Mouse (Mus musculus) kidney, postnatal 25 days (tissue): ENCODE results near the gene Cdc42se1.
"Not testable (repeated sequence)": the region's sequence is repeated elsewhere in the genome, so short reads cannot be mapped to it uniquely, and the experiment has no call there.

Experiments
- DNase-seq, 2 experiments: peaks; one replicate each; pipeline ENCODE4 v3.0.0; 2021; ENCODE audit warnings: mixed read lengths in 2 of 2

Cdc42se1 gene

GRCm38 (mm10) chr3:95228148-95228893 is at the start of gene Cdc42se1:
TSS of gene Cdc42se1 (plus strand) at chr3:95228732.
- peak; percentile 87 to 95 for DNase-seq

GRCm38 (mm10) chr3:95178948-95179347 is 49.6 kb upstream of the Cdc42se1 start:
- no peak for DNase-seq

GRCm38 (mm10) chr3:95179890-95180289 is 48.6 kb upstream of the Cdc42se1 start:
- DNase-seq, result no peak

GRCm38 (mm10) chr3:95181841-95182240 is 46.7 kb upstream of the Cdc42se1 start:
- DNase-seq, result no peak

GRCm38 (mm10) chr3:95184796-95185577 is 43.5 kb upstream of the Cdc42se1 start:
- DNase-seq, result no peak

- no peak for DNase-seq
Measured at GRCm38 (mm10) chr3:95186100-95186499, 42.4 kb upstream of the Cdc42se1 start.

GRCm38 (mm10) chr3:95186888-95187287 is 41.6 kb upstream of the Cdc42se1 start:
- DNase-seq, result no peak

GRCm38 (mm10) chr3:95194721-95195135 is 33.8 kb upstream of the Cdc42se1 start:
- DNase-seq, result peak; percentile 31 to 69

- DNase-seq, result no peak
Measured at GRCm38 (mm10) chr3:95195772-95196171, 32.8 kb upstream of the Cdc42se1 start.

GRCm38 (mm10) chr3:95199101-95199500 is 29.4 kb upstream of the Cdc42se1 start:
- no peak for DNase-seq

GRCm38 (mm10) chr3:95200132-95200531 is 28.4 kb upstream of the Cdc42se1 start:
- DNase-seq, result peak; percentile 93 to 96

GRCm38 (mm10) chr3:95200562-95200961 is 28.0 kb upstream of the Cdc42se1 start:
- DNase-seq, result no peak

GRCm38 (mm10) chr3:95203880-95204279 is 24.7 kb upstream of the Cdc42se1 start:
- no peak for DNase-seq

- DNase-seq, result no peak
Measured at GRCm38 (mm10) chr3:95208286-95208685, 20.2 kb upstream of the Cdc42se1 start.

- DNase-seq, result no peak
Measured at GRCm38 (mm10) chr3:95210585-95210984, 17.9 kb upstream of the Cdc42se1 start.

GRCm38 (mm10) chr3:95212889-95213608 is 15.5 kb upstream of the Cdc42se1 start:
- DNase-seq, result not testable (repeated sequence)

- no peak for DNase-seq
Measured at GRCm38 (mm10) chr3:95213609-95213975, 14.9 kb upstream of the Cdc42se1 start.

GRCm38 (mm10) chr3:95216655-95217254 is 11.8 kb upstream of the Cdc42se1 start:
- no peak for DNase-seq

- DNase-seq, result peak; percentile 97
Measured at GRCm38 (mm10) chr3:95217255-95218134, 11.0 kb upstream of the Cdc42se1 start, which contains the start of gene Gabpb2. TSS of gene Gabpb2 (minus strand) at chr3:95217916.

- DNase-seq, result peak in 1 of 2 experiments; percentile 45
Measured at GRCm38 (mm10) chr3:95218466-95219137, 9.9 kb upstream of the Cdc42se1 start.

- no peak for DNase-seq
Measured at GRCm38 (mm10) chr3:95223041-95223440, 5.5 kb upstream of the Cdc42se1 start.
